Mouse (Mus musculus) hindbrain, embryonic 16.5 days (tissue): ENCODE results near the gene Vmn1r184. TPM values are rescaled to one million over a fixed set of nuclear protein-coding genes. Genes with fewer than 3 reads are reported as not detected.
"Not testable (repeated sequence)": the region's sequence is repeated elsewhere in the genome, so short reads cannot be mapped to it uniquely, and the experiment has no call there.

Experiments used
- ATAC-seq: fragments of 200-750 bp; cut with Nextera tagmentation; 2 replicates; pipeline ENCODE4 v1.8.0; 2017; ENCODE audit warnings: moderate TSS enrichment, moderate library complexity
- H3K27ac ChIP-seq: fragments of 300-500 bp; sonication (generic); 2 replicates; pipeline ENCODE4 v1.5.1; 2014; ENCODE audit warnings: low read depth, mild to moderate bottlenecking, control low read depth, low read length, moderate library complexity
- H3K27me3 ChIP-seq: fragments of 300-500 bp; sonication (generic); replicated peaks from 2 replicates; pipeline ENCODE4 v1.6.1; 2014; ENCODE audit warnings: low read length; ENCODE audit not compliant: control insufficient read depth, insufficient read depth
- H3K36me3 ChIP-seq: fragments of 300-500 bp; sonication (generic); 2 replicates; pipeline ENCODE4 v1.6.1; 2014; ENCODE audit warnings: mild to moderate bottlenecking, low read length, moderate library complexity, mixed read lengths; ENCODE audit not compliant: control insufficient read depth, insufficient read depth
- H3K4me1 ChIP-seq: fragments of 300-500 bp; sonication (generic); 2 replicates; pipeline ENCODE4 v1.6.1; 2014; ENCODE audit warnings: low read depth, low read length; ENCODE audit not compliant: control insufficient read depth, insufficient read depth
- H3K4me2 ChIP-seq: fragments of 300-500 bp; sonication (generic); 2 replicates; pipeline ENCODE4 v1.6.1; 2014; ENCODE audit warnings: mild to moderate bottlenecking, low read length, control low read depth, moderate library complexity
- H3K4me3 ChIP-seq: fragments of 300-500 bp; sonication (generic); 2 replicates; pipeline ENCODE4 v1.5.1; 2014; ENCODE audit warnings: mild to moderate bottlenecking, low read length, control low read depth, moderate library complexity
- H3K9ac ChIP-seq: fragments of 300-500 bp; sonication (generic); 2 replicates; pipeline ENCODE4 v1.6.1; 2014; ENCODE audit warnings: low read depth, mild to moderate bottlenecking, control low read depth, low read length, moderate library complexity
- H3K9me3 ChIP-seq: fragments of 300-500 bp; sonication (generic); 2 replicates; pipeline ENCODE4 v1.6.1; 2014; ENCODE audit warnings: mild to moderate bottlenecking, low read length, moderate library complexity; ENCODE audit not compliant: control insufficient read depth
- WGBS: fragments of 180-500 bp; shearing (Covaris S2); extraction: QIAGEN DNeasy Blood & Tissue Kit; methylation state at CpG from one replicate; pipeline ENCODE4 v1.1.7; 2014; 5-methylcytosine and 5-hydroxymethylcytosine counted together
- polyA plus RNA-seq: library from polyadenylated mRNA; unstranded; fragments of >200 nt; fragmentation: Nextera tagmentation; extraction: Ambion mirVana; gene quantifications from 2 replicates; pipeline ENCODE4 v1.2.1, GENCODE M21; 2015

Gene Vmn1r184
- polyA plus RNA-seq = not detected in 2 replicates

GRCm38 (mm10) chr7:26260034-26260433, at the start of gene Vmn1r184:
Gene Vmn1r184, plus strand, starts transcription at chr7:26260334.
- H3K9ac ChIP-seq, H3K4me1 ChIP-seq, H3K27me3 ChIP-seq, H3K4me2 ChIP-seq, H3K4me3 ChIP-seq, H3K9me3 ChIP-seq, H3K36me3 ChIP-seq, H3K27ac ChIP-seq, ATAC-seq: not testable (repeated sequence)
- WGBS = 78% methylated on average over 1 of the region's 1 CpGs

- H3K9ac ChIP-seq, H3K27ac ChIP-seq, H3K4me2 ChIP-seq, ATAC-seq, H3K36me3 ChIP-seq, H3K4me1 ChIP-seq, H3K27me3 ChIP-seq, H3K4me3 ChIP-seq, H3K9me3 ChIP-seq: not testable (repeated sequence)
- 81% methylated on average over 8 of the region's 8 CpGs for WGBS
Measured at GRCm38 (mm10) chr7:26303429-26304166, 43.5 kb downstream of the Vmn1r184 start.

GRCm38 (mm10) chr7:26306926-26307325, 46.8 kb downstream of the Vmn1r184 start, which contains the start of gene Cyp2a4:
Gene Cyp2a4, plus strand, starts transcription at chr7:26307169.
- not testable (repeated sequence) for H3K4me2 ChIP-seq, H3K27me3 ChIP-seq, H3K36me3 ChIP-seq, H3K9ac ChIP-seq, H3K27ac ChIP-seq, H3K4me3 ChIP-seq, ATAC-seq, H3K4me1 ChIP-seq, H3K9me3 ChIP-seq
- WGBS = 66% methylated on average over 2 of the region's 2 CpGs

GRCm38 (mm10) chr7:26311786-26312185, 51.7 kb downstream of the Vmn1r184 start:
- not testable (repeated sequence) for H3K27me3 ChIP-seq, H3K9me3 ChIP-seq, ATAC-seq, H3K4me1 ChIP-seq, H3K36me3 ChIP-seq, H3K4me3 ChIP-seq, H3K27ac ChIP-seq, H3K4me2 ChIP-seq, H3K9ac ChIP-seq
- 88% methylated on average over 4 of the region's 4 CpGs for WGBS

- not testable (repeated sequence) for H3K4me3 ChIP-seq, H3K36me3 ChIP-seq, H3K27me3 ChIP-seq, H3K4me1 ChIP-seq, H3K9me3 ChIP-seq, H3K27ac ChIP-seq, ATAC-seq, H3K4me2 ChIP-seq, H3K9ac ChIP-seq
- 95% methylated on average over 2 of the region's 2 CpGs for WGBS
Measured at GRCm38 (mm10) chr7:26315194-26315593, 55.1 kb downstream of the Vmn1r184 start.

GRCm38 (mm10) chr7:26315809-26316208, 55.7 kb downstream of the Vmn1r184 start:
- ATAC-seq, H3K9me3 ChIP-seq, H3K9ac ChIP-seq, H3K27me3 ChIP-seq, H3K4me1 ChIP-seq, H3K4me3 ChIP-seq, H3K4me2 ChIP-seq, H3K27ac ChIP-seq, H3K36me3 ChIP-seq: not testable (repeated sequence)
- WGBS = 80% methylated on average over 4 of the region's 4 CpGs

Other genes starting within 250 kb of the Vmn1r184 start
- gene Cyp2b13, start 198.8 kb upstream of the Vmn1r184 start, polyA plus RNA-seq = not detected in 2 replicates
- gene Cyp2b9, start 86.9 kb upstream of the Vmn1r184 start, polyA plus RNA-seq = not detected in 2 replicates
- not detected in 2 replicates for gene Cyp2a4, start 46.8 kb downstream of the Vmn1r184 start, polyA plus RNA-seq
- gene Nlrp9c, start 143.4 kb downstream of the Vmn1r184 start, polyA plus RNA-seq = not detected in 2 replicates
- not detected in 2 replicates for gene Nlrp4a, start 174.8 kb downstream of the Vmn1r184 start, polyA plus RNA-seq